Mouse (Mus musculus): Measurements from ENCODE around the gene Ercc6l. TPM values are rescaled to one million over a fixed set of nuclear protein-coding genes. Genes with fewer than 3 reads are reported as not detected.

Ercc6l gene
- polyA plus RNA-seq, 1 experiment = 0.08 TPM

DNA sequence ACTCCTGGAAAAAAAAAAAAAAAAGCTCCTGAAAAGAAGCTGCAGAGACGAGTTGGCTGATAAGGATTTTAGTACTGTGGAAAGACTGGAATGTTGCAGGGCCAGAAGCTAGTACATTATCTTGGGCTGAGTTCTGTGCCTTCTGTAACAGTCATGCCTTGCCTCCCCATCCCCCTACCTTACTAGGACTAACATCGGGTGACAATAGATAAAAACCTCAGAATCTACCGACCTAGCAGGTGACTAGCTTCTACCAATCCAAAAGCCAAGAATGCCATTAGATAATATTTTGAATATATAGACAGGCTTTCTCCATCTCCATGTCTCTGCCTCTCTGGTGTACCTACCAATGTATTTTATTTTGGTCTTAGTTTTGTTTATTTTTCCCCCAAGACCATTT lies 14.0 kb upstream of the Ercc6l start:
- no peak overlapping the region for H3K4me3 ChIP-seq (replicated peaks; ENCODE audit: insufficient read depth, low read depth, low read length)
- WGBS = 72% methylated on average over 3 of the region's 3 CpGs

DNA sequence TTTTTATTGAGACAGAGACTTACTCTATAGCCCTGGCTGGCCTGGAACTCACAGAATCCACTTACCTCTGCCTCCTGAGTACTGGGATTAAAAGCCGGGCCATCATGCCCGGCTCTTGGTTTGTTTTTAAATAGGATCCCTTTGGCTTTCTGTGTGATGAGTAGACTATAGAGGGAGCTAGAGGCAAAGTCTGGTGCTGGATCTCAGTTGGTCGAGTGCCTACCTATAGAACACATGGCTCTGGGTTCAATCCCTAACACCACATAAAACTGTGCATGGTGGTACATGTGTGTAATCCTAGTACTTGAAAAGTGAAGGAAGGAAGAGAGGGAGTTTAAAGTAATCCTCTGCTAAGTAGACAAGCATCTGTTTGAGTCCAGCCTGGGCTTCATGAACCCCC lies 13.2 kb upstream of the Ercc6l start:
- Histone ChIP-seq H3K4me1 (ENCODE audit: control insufficient read depth, insufficient read depth, low read length) (no peaks in the 10 kb centered on the region), H3K27me3 (ENCODE audit: control insufficient read depth, insufficient read depth, low read length) (no peaks in the 10 kb centered on the region), H3K4me3 (replicated peaks; ENCODE audit: insufficient read depth, low read depth, low read length) (no peak overlapping the region), H3K27ac (ENCODE audit: insufficient read depth, low read length) (no peak overlapping the region)
- 30% methylated on average over 3 of the region's 3 CpGs for WGBS
- TF ChIP-seq CTCF (IDR thresholded peaks at IDR 0.05; ENCODE audit: borderline replicate concordance, insufficient read depth, low read depth, low read length) (no peak), POLR2A (IDR thresholded peaks at IDR 0.05; ENCODE audit: borderline replicate concordance, insufficient read depth, low read length) (no peak)
- DNase-seq = no peak

More for the DNA sequence above, 14.0 kb upstream of the Ercc6l start:
- Histone ChIP-seq H3K4me1 (ENCODE audit: control insufficient read depth, insufficient read depth, low read length) (no peaks in the 10 kb centered on the region), H3K27me3 (ENCODE audit: control insufficient read depth, insufficient read depth, low read length) (no peaks in the 10 kb centered on the region), H3K27ac (ENCODE audit: insufficient read depth, low read length) (no peak overlapping the region)
- no peak for DNase-seq
- TF ChIP-seq POLR2A (IDR thresholded peaks at IDR 0.05; ENCODE audit: borderline replicate concordance, insufficient read depth, low read length) (no peak), CTCF (IDR thresholded peaks at IDR 0.05; ENCODE audit: borderline replicate concordance, insufficient read depth, low read depth, low read length) (no peak)

DNA sequence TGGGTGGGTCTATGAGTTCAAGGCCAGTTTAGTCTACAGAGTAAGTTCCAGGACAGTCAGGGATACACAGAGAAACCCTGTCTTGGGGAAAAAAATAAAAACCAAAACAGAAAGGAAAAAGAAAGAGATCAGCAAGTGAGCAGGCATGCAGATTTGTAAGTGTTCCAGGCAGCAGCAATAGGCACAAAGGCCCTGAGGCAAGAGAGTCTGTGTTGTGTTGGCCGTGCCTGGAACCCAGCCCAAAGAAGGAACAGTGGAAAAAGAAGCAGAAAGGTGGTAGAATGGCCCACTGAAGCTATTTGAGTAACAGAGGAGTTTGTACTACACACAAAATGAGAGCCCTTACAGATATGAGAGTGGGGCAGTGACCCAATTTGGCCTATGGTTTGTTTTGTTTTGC lies 12.8 kb upstream of the Ercc6l start:
- H3K4me3 ChIP-seq (replicated peaks; ENCODE audit: insufficient read depth, low read depth, low read length) = no peak overlapping the region
- no peaks in the 10 kb centered on the region for H3K27me3 ChIP-seq (ENCODE audit: control insufficient read depth, insufficient read depth, low read length)
- no peak for DNase-seq
- TF ChIP-seq POLR2A (IDR thresholded peaks at IDR 0.05; ENCODE audit: borderline replicate concordance, insufficient read depth, low read length) (no peak), CTCF (IDR thresholded peaks at IDR 0.05; ENCODE audit: borderline replicate concordance, insufficient read depth, low read depth, low read length) (no peak)
- no peaks in the 10 kb centered on the region for H3K4me1 ChIP-seq (ENCODE audit: control insufficient read depth, insufficient read depth, low read length)
- H3K27ac ChIP-seq (ENCODE audit: insufficient read depth, low read length) = no peak overlapping the region
- 65% methylated on average over 1 of the region's 1 CpGs for WGBS

DNA sequence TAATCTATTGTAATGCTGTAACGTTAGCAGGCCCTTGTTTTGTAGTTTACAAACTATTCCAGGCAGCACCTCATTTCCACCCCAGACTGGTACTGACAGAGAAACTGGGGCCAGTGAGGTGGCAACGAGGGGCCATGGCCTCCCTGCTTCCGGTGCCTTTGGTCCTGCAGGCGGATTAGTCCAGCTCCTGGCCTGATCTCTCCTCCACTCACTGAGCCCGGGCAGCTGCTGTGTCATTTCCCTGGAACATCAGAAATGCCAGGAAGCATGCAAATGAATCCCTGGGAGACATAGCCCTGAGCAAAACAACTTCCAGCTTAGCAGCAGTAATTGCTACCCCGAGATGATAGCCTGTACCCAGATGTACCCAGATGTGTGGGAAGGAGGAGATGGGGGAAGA lies 10.1 kb upstream of the Ercc6l start:
- TF ChIP-seq POLR2A (IDR thresholded peaks at IDR 0.05; ENCODE audit: borderline replicate concordance, insufficient read depth, low read length) (no peak), CTCF (IDR thresholded peaks at IDR 0.05; ENCODE audit: borderline replicate concordance, insufficient read depth, low read depth, low read length) (no peak)
- no peak overlapping the region for H3K4me3 ChIP-seq (replicated peaks; ENCODE audit: insufficient read depth, low read depth, low read length)
- H3K27ac ChIP-seq (ENCODE audit: insufficient read depth, low read length) = no peak overlapping the region
- no peak for DNase-seq
- no peaks in the 10 kb centered on the region for H3K4me1 ChIP-seq (ENCODE audit: control insufficient read depth, insufficient read depth, low read length)
- no peaks in the 10 kb centered on the region for H3K27me3 ChIP-seq (ENCODE audit: control insufficient read depth, insufficient read depth, low read length)
- 25% methylated on average over 6 of the region's 6 CpGs for WGBS

DNA sequence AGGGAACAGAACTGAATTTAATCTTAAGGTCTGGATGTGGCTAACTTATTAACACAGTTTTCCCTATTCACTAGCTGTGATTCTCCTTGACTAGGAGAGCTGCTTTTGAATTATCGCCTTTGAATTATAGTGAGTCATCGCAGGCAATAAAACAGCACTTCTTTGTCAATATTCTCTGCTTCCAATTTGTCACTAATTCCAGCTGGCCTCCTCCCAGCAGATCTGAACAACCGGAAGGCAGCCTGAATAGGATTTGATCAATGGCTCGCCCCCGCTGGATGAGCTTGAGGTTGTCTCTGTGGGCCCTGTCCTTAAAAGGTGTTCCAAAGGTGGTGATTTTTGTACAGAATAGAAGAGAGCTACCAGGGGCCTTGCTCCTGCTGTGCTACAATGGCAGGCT lies 9.6 kb upstream of the Ercc6l start:
- no peak for DNase-seq
- no peak overlapping the region for H3K27ac ChIP-seq (ENCODE audit: insufficient read depth, low read length)
- TF ChIP-seq POLR2A (IDR thresholded peaks at IDR 0.05; ENCODE audit: borderline replicate concordance, insufficient read depth, low read length) (no peak), CTCF (IDR thresholded peaks at IDR 0.05; ENCODE audit: borderline replicate concordance, insufficient read depth, low read depth, low read length) (no peak)

DNA sequence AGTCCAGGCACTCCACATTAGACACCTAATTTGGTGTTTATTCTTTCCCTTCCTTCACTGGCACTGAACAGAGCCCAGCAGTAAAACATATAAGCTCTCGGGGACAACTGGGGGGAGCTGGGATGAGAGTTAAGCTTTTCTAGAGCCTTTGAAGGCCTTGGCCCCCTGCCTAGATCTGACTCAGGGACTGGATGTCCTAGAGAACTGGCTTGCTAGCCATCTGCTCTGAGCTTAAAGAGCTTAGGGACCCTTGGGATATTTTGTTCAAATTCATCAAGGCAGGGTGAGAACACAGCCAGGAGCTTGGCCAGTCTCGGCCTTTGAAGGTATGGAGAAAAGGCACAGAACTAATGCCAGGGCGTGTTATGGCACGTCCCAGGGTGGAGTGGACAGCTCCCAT lies 6.6 kb upstream of the Ercc6l start:
- no peak for TF ChIP-seq POLR2A (IDR thresholded peaks at IDR 0.05; ENCODE audit: borderline replicate concordance, insufficient read depth, low read length)
- Histone ChIP-seq H3K4me3 (replicated peaks; ENCODE audit: insufficient read depth, low read depth, low read length) (no peak overlapping the region), H3K27me3 (ENCODE audit: control insufficient read depth, insufficient read depth, low read length) (no peaks in the 10 kb centered on the region), H3K27ac (ENCODE audit: insufficient read depth, low read length) (no peak overlapping the region), H3K4me1 (ENCODE audit: control insufficient read depth, insufficient read depth, low read length) (no peaks in the 10 kb centered on the region)
- WGBS = 48% methylated on average over 4 of the region's 4 CpGs
- DNase-seq = no peak

More for the DNA sequence above, 9.6 kb upstream of the Ercc6l start:
- H3K27me3 ChIP-seq (ENCODE audit: control insufficient read depth, insufficient read depth, low read length) = no peaks in the 10 kb centered on the region
- no peak overlapping the region for H3K4me3 ChIP-seq (replicated peaks; ENCODE audit: insufficient read depth, low read depth, low read length)
- no peaks in the 10 kb centered on the region for H3K4me1 ChIP-seq (ENCODE audit: control insufficient read depth, insufficient read depth, low read length)
- 35% methylated on average over 5 of the region's 5 CpGs for WGBS

DNA sequence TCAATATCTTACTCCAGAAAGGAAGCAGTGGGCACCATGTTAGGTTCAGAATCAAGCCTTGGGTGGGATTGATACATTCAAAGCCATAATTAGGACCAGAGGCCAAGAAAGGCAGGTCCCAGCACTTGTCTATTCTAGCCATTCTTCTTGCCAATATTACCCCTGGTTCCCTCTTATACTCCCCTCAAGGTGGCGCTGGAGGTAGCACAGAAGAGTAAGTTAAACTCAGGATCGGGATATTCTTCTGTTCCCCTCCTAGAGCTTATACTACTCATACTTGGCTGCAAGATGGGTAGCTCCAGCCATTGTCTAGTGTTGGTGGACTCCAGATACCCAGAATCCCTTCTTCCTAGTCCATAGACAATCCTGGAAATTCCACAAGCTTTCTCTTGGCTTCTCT lies 6.2 kb upstream of the Ercc6l start:
- Histone ChIP-seq H3K27me3 (ENCODE audit: control insufficient read depth, insufficient read depth, low read length) (no peaks in the 10 kb centered on the region), H3K4me1 (ENCODE audit: control insufficient read depth, insufficient read depth, low read length) (no peaks in the 10 kb centered on the region), H3K4me3 (replicated peaks; ENCODE audit: insufficient read depth, low read depth, low read length) (no peak overlapping the region), H3K27ac (ENCODE audit: insufficient read depth, low read length) (no peak overlapping the region)
- DNase-seq = no peak
- TF ChIP-seq CTCF (IDR thresholded peaks at IDR 0.05; ENCODE audit: borderline replicate concordance, insufficient read depth, low read depth, low read length) (no peak), POLR2A (IDR thresholded peaks at IDR 0.05; ENCODE audit: borderline replicate concordance, insufficient read depth, low read length) (no peak)
- 40% methylated on average over 2 of the region's 2 CpGs for WGBS

DNA sequence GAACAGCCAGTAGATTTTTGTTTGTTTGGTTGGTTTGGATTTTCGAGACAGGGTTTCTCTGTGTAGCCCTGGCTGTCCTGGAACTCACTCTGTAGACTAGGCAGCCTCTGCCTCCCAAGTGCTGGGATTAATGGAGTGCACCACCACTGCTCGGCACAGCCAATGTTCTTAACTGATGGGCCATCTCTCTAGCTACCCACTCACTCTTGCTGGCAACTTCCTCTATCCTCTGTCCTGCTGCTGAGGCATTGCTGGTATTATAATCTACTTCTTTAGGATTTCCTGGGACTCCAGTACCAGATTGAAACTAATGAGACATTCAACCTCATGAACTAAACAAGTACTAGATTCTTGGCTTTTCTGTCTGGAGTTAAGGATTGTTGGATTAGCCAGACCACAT lies 3.6 kb upstream of the Ercc6l start:
- Histone ChIP-seq H3K27me3 (ENCODE audit: control insufficient read depth, insufficient read depth, low read length) (no peaks in the 10 kb centered on the region), H3K4me3 (replicated peaks; ENCODE audit: insufficient read depth, low read depth, low read length) (no peak overlapping the region), H3K27ac (ENCODE audit: insufficient read depth, low read length) (no peak overlapping the region), H3K4me1 (ENCODE audit: control insufficient read depth, insufficient read depth, low read length) (no peaks in the 10 kb centered on the region)
- TF ChIP-seq CTCF (IDR thresholded peaks at IDR 0.05; ENCODE audit: borderline replicate concordance, insufficient read depth, low read depth, low read length) (no peak), POLR2A (IDR thresholded peaks at IDR 0.05; ENCODE audit: borderline replicate concordance, insufficient read depth, low read length) (no peak)
- no peak for DNase-seq
- WGBS = 76% methylated on average over 2 of the region's 2 CpGs

Measured in cerebellum, adult 2 months (tissue).